Mouse (Mus musculus) T-helper 2 cell (primary cell): ENCODE measurements around the gene Olfr891.
"Not testable (repeated sequence)": the region's sequence is repeated elsewhere in the genome, so short reads cannot be mapped to it uniquely, and the experiment has no call there.

ENCODE experiments used
- in situ Hi-C: fragments of 300-600 bp; cut with MboI, MseI; formaldehyde crosslinking; loops from one replicate; pipeline ENCODE4 v1.15.1; 2025; ENCODE audit warnings: high pct_unique_total_duplicates

Gene Olfr891

DNA sequence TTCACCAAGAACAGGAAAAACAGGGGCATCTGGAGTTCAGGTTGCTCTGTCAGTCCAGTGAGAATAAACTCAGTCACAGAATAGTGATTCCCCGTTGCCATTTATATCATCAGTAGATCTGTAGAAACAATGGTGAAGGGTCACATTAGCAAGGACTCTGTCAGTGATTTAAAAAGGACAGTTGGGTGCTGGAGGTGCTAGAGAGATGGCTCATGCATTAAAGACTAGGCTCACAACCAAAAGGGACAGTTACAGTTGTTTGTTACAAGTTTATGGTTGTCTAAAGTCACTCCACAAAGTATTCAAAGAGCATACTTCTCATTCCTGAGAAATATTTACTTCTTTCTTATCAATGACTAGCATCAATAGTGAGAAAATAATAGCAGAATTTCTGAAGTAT lies at the start of gene Olfr891:
TSS of gene Olfr891 (minus strand) at position 101 of the 400 bp plus-strand sequence.
- in situ Hi-C loops, result no loop called here

DNA sequence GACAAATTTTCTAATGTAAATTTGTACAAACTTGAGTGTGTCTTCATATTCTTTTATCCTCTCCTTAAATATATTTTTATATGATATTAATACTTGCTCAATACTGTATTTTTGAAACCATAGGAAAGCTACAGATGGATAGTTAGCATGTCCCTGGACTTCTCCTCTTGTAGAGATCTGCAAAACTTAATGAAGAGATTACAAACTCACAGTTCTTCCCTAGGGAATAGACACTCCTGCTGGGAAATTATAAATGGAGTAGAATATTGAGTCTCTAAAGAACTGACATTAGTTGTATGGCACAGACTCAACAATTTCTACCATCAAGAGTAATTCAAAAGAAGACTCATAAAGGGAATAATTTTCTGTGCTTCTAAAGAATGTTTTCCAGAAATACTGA lies 37.1 kb upstream of the Olfr891 start, which contains the start of gene Olfr894:
TSS of gene Olfr894 (plus strand) at position 301 of the 400 bp plus-strand sequence.
- in situ Hi-C loops, result no loop called here

DNA sequence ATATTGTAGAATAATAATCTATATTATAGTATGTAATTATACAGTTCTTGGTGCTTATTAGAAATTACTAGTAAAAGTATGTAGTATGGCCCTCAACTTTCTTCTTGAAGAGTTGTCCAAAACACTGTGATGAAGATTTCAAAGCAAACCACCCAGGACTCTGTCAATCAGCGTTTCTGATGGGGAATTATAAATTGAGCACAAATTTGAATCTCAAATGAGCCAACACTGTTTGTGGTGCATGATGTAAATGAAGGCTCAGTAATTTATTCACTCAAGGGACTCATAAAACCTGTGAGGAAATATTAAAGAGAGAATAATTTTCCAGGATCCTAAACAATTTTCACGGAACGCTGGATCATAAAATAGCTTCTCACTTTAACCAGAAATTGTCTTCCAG lies 27.4 kb upstream of the Olfr891 start, which contains the start of gene Olfr893:
TSS of gene Olfr893 (plus strand) at position 301 of the 400 bp plus-strand sequence.
- in situ Hi-C loops, result no loop called here

DNA sequence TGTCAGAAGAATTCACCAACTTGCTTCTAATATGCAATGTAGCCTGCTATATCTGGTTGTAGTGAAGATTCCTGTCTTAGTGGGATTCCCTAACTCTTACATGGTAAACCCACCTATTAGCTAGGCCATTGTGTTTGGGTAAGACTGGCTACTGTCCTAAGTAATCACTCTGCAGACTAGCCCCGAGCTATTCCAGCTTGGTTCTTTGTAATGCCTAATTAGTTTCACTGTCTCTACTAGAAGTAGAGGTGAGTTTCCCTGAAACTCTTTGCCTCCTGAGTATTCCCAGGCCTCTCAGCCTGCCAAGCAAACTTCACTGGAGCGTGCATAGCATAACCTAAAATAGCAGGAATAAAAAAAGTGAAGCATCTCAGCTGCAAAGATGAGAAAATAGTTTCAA lies 12.3 kb downstream of the Olfr891 start:
- in situ Hi-C loops, result not testable (repeated sequence)

DNA sequence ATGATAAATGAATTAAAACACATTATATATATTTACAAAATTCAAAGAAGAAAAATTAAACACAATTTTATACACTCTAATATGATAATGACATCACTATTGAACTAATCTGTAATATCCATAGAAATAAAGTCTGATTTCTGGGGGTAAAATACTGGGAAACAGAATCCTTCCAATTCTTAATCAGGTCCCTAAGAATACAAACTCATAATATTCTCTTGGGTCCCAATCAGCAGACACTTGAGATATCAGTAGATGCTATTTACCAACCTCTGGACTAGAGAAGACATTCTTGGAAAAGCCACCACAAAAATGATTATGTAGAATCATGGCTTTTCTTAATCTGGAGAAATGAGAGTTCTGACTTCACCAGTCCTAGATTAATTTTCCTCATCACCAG lies 38.4 kb downstream of the Olfr891 start, which contains the start of gene Olfr890:
TSS of gene Olfr890 (plus strand) at position 301 of the 400 bp plus-strand sequence.
- in situ Hi-C loops, result no loop called here
